Mouse (Mus musculus) adrenal gland (tissue): Measurements from ENCODE around the gene Tmem260.

Experiments
- intact Hi-C: fragments of 180-260 bp; cut with DNase I; formaldehyde crosslinking; loops from one replicate; pipeline ENCODE4 v1.15.1; 2025

Gene Tmem260

GRCm38 (mm10) chr14:48476278-48476677 is 30.4 kb downstream of the Tmem260 start:
- intact Hi-C loops, result no loop called here

- intact Hi-C loops, result no loop called here
These were observed 35.7 kb downstream of the Tmem260 start for GRCm38 (mm10) chr14:48481591-48481990.

- intact Hi-C loops, result no loop called here
These were observed 36.8 kb downstream of the Tmem260 start for GRCm38 (mm10) chr14:48482762-48483161.

- intact Hi-C loops, result loop anchor here (1.0 to 5.0 kb wide), 2 partner anchors 47 to 124 kb away; partner anchors contain the start of gene Tmem260
These were observed 48.0 kb downstream of the Tmem260 start for GRCm38 (mm10) chr14:48493896-48494295.

- intact Hi-C loops, result no loop called here
These were observed 56.6 kb downstream of the Tmem260 start for GRCm38 (mm10) chr14:48502573-48502972.

GRCm38 (mm10) chr14:48503691-48504565 is 58.0 kb downstream of the Tmem260 start:
- intact Hi-C loops, result no loop called here

- intact Hi-C loops, result no loop called here
These were observed 58.6 kb downstream of the Tmem260 start for GRCm38 (mm10) chr14:48504566-48504950.

- intact Hi-C loops, result no loop called here
These were observed 59.7 kb downstream of the Tmem260 start for GRCm38 (mm10) chr14:48505606-48506005.

- intact Hi-C loops, result no loop called here
These were observed 61.5 kb downstream of the Tmem260 start for GRCm38 (mm10) chr14:48507376-48507775.

- intact Hi-C loops, result no loop called here
These were observed 63.2 kb downstream of the Tmem260 start for GRCm38 (mm10) chr14:48509131-48509530.

GRCm38 (mm10) chr14:48513098-48513823 is 67.3 kb downstream of the Tmem260 start:
- intact Hi-C loops, result no loop called here

- intact Hi-C loops, result no loop called here
These were observed 68.0 kb downstream of the Tmem260 start for GRCm38 (mm10) chr14:48513824-48514493.

GRCm38 (mm10) chr14:48514620-48515019 is 68.7 kb downstream of the Tmem260 start:
- intact Hi-C loops, result no loop called here

- intact Hi-C loops, result no loop called here
These were observed 69.6 kb downstream of the Tmem260 start for GRCm38 (mm10) chr14:48515538-48515937.

- intact Hi-C loops, result loop anchor here (10.0 kb wide), 2 partner anchors 471 to 591 kb away; no protein-coding TSS in a partner anchor
These were observed 77.4 kb downstream of the Tmem260 start for GRCm38 (mm10) chr14:48523361-48523760.

GRCm38 (mm10) chr14:48524135-48524534 is 78.2 kb downstream of the Tmem260 start:
- intact Hi-C loops, result loop anchor here (10.0 kb wide), 2 partner anchors 471 to 591 kb away; no protein-coding TSS in a partner anchor

- intact Hi-C loops, result loop anchor here (10.0 kb wide), 2 partner anchors 470 to 590 kb away; no protein-coding TSS in a partner anchor
These were observed 79.1 kb downstream of the Tmem260 start for GRCm38 (mm10) chr14:48525055-48525454.

- intact Hi-C loops, result no loop called here
These were observed 84.7 kb downstream of the Tmem260 start for GRCm38 (mm10) chr14:48530629-48531028.

GRCm38 (mm10) chr14:48537795-48538766 is 92.2 kb downstream of the Tmem260 start:
- intact Hi-C loops, result no loop called here

- intact Hi-C loops, result no loop called here
These were observed 99.2 kb downstream of the Tmem260 start for GRCm38 (mm10) chr14:48545166-48545565.
